Mouse (Mus musculus) lung, postnatal 4 days (tissue): ENCODE results near the gene Igsf10.
"Not testable (repeated sequence)": the region's sequence is repeated elsewhere in the genome, so short reads cannot be mapped to it uniquely, and the experiment has no call there.

ENCODE experiments used
- DNase-seq, 2 experiments: peaks; one replicate each; pipeline ENCODE4 v3.0.0; 2021

Gene Igsf10

DNA sequence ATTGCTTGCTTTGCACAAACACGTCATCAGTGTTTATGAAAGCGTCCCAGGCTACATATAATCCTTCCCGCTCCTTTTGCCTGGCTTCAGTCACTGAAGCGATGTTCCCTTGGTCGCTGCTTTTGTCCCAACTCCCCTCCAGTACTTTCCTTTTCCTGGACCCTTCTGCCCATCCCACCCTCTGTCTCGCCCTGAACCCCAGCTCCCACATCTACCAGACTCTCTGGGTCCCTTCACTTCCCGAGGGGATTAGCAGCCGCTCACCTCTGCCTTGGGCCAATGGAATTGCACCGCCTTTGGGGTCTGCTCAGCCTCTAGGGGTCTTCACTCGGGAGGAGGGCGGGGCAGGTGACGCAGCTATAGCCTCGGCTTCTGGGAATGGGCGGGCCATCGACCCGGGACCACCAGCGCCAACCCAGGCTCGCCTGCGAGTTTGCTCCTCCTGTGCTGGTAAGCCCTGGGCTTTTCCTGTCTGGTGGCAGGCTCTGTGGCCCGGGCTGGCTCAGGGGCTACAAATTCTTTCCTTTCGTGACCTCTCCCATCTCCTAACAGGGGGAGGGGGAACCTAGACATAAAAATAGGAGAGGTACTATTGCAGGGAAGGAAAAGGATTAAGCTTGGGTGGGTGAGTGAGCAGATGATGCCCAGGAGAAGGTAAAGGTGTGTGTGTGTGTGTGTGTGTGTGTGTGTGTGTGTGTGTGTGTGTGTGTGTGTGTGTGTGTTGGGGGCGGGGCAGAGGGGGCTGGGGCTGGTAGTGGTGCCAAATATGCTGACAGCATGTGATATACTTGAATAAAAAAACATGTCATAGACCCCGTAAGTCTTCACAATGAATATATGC, at the start of gene Igsf10:
Igsf10 (minus strand) TSS at position 330 of the 841 bp plus-strand sequence.
- DNase-seq, result peak; percentile 67 to 73

DNA sequence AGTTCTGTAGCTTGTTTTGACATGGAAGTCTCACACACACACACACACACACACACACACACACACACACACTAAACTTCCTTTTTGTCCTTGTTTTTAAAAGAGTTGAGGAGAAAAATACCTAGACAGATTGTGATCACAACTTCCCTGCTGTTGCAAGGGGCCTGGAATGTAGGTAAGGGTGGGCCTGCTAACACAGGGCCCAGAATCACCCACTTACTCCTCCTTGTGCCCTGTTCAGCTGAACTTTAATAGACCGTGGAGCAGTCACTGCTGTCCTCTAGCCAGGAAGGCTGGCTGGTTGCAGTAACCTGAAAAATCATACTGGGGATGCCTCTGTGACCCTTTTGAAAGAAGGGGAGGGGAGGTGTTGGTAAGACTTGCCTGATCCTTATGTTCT, 41.4 kb upstream of the Igsf10 start:
- DNase-seq, result no peak

DNA sequence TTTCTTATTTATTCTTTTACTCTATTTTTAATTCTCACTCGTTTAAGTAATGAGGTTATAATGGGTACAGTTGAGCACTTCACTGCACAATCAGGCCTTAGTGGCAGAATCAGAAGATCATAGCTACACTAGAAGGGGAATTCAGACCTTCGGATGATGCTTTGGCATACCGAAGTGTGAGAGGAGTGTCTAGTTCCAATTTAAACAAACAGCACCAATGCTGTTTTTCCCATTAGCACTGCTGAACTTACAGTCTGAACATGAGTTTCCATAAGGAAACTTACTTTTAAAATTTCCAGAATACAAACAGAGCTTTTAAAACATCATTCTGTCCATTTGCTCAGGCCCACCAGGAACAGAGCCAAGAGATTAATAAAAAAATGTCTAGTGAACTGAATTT, 40.8 kb upstream of the Igsf10 start:
- DNase-seq, result no peak

DNA sequence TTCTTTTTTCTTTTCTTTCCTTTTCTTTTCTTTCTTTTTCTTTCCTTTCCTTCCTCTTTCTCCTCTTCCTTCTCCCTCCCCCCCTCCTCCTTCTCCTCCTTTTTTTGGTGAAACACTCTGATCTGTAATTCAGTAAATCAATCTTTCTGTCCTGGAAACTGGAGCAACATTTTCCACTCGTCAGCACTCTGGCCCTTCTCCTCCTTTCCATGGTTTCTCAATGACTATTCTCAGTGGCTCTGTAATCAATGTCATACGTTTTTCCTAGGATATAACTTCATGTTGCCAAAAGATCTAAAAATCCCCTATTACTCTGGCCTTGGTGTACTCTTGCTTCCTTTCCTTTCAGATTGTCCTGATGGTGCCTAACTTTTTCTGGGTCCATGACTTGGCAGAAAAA, 40.1 kb upstream of the Igsf10 start:
- no peak for DNase-seq

DNA sequence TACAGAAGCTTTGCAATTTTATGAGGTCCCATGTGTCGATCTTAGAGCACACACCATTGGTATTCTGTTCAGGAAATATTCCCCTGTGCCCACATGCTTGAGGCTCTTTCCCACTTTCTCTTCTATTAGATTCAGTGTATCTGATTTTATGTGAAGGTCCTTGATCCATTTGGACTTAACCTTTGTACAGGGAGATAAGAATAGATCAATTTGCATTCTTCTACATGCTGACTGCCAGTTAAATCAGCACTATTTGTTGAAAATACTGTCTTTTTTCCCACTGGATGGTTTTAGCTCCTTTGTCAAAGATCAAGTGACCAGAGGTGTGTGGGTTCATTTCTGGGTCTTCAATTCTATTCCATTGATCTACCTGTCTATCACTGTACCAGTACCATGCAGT, 34.6 kb upstream of the Igsf10 start:
- not testable (repeated sequence) for DNase-seq

DNA sequence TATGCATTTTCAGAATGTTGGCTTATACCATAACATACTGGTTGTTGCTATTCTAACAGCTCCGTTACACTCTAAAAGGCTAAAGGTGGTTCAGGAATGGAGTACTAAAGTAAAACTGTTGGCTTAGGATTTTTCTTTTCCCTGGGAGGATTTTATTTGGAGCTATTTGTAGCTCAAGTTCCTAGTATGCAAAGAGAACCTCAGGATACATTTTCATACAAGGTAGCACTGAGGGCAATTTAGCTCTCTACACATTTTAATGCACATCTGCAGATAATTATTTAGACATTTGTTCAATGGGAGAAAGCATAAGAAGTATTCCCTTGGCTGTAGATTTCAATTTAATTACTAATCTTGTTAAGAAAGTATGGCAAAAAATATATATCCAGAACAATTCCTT, 17.7 kb upstream of the Igsf10 start:
- DNase-seq, result no peak

DNA sequence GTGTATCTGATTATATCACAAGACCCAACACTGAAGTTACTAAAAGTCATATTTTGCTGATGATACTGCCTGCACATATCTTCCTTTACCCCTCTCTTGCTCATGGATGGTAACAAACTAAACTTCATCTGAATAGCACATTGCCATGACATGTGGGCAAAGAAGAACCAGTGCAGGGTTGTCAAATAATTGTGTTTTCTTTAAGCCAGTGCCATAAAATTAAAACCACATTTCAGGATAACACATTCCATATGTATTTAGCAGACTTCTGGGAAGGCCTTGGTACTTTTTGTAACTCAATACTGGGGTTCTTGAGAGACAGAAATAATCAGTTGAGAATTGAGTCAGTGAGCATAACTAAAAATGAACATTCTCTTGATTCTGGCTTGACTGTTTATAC, 15.9 kb upstream of the Igsf10 start:
- DNase-seq, result no peak

DNA sequence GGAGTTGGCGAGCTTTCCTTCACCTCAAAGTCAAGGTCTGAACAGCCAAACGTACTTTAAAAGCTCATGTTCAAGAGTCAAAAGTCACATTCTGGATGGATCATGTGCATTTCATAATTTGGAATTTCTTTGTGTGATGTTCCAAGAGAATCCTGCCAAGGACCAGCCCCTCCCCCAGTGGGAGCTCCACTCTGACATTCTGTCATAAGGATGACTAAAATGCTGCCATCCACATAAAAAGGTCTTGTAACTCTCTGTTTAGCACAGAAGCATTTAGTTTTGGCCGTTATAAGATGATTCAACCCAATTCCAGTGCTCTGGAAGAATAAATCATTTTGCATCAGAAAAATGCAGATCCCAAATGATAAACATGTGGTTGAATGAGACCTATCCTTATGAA, 10.0 kb upstream of the Igsf10 start:
- no peak for DNase-seq

DNA sequence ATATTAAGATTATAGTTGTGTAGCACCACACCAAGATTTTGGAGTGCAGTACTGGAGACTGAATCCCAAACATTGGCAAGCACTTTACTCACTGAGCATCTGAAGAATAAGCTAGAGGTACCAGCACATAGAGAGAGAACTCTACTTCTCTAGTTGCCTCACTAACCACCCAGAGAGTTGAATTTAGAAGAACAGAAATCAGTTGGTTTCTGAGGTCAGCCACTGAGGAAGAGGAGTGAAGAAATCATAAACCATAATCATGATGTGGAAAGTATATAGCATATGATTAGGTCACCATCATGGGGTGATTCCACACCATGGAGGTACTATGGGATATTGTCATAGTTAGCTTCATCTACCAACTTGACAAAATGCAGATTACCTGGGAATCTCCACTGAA, 7.6 kb upstream of the Igsf10 start:
- DNase-seq, result no peak

DNA sequence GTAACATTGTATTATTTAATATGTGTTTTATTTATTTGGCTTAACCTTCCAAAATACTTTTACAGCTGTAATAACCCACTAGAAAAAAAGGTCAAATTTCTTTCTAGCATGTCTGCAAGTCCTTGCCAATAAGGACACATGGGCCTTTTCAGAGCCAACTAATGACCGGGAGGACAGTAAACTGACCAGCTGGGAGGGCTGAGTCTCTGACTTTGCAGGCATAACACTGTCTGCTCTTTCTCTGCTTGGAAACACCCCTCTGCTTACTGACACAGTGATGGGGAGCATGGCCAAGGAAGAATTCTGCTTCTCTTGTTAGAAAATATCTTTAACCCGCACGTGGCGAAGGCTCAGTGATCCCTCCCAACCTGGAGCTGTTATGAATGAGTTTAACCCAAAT, 1.2 kb downstream of the Igsf10 start:
- DNase-seq, result peak; percentile 34 to 69

DNA sequence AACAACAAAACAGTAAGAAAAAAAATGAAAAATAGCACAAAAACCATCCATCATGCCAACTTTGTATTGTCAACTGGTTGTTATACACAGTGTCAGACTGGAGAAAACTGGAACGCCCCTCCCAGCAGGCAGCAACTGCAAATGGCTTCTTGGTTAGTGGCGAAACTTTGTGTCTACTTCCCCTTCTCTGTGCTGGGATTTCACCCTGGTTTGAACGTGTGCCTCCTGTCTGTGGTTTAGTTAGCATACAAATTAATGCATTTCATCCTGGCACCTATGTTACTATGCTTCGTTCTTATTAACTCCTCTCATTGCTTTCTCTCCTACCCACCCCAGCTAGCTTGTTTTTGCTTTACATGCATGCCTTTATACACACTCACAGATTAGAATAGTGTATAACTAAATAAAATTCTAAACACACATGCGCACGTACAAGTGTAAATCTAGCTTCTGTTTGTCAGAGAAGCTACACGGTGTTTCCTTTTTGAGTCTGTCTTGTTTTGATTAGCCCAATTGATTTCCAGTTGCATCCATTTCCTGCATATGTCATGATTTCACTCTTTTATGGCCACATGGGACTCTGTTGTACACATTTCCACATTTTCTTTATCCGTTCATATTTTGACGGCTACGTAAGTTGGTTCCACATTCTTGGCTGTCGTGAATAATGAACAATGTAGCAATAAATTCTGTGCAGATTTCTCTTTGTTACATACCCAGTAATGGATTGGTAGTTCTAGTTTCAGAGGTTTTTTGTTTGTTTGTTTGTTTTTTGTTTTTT, 2.4 kb downstream of the Igsf10 start:
- DNase-seq, result no peak

DNA sequence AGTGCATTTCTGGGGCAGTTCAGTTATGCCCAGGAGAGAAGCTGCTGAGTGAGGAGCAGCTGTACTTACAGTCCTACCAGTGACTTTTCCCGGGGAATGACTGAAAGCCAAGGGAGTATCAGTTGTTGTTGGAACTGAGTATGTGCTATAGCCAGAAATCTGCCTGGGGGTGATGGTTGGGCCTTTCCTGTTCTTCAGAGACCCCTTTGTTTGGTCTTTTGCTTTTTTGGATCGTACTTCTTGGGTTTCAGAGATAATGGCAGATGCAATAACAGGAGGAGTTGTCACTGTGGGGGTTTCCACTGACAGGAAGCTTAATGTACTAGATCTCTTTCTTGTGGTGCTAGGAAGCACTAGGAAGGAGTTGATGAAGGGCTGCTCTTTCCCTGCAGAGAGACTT, 15.7 kb downstream of the Igsf10 start:
- no peak for DNase-seq

DNA sequence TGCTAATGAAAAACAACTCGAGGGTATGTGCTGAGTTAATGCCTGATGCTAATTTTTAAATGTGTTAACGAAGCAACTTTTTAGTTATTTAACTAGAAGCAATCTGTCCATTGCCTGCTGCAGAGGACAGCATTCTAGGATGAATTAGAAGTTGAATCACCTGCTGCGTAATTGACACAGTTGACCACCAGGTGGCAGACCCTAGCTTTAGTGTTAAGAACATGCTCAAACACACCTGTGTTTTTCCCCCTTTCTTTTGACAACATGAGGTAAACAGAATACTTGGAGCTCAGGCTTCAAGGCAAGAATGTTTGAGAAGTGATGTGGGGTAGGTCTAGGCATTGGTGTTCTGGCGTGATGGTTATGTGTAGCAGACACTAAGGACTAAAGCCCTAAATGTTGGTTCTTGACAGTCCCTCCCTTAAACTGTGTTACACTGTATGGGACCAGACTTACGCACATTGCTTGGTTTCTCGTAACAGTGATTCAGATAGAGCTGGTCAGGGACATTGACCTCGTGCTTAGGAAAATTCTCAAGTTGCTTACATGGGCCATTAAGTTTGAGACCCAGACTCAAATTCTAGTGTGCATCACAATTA, 22.8 kb downstream of the Igsf10 start:
- peak in 1 of 2 experiments; percentile 56 for DNase-seq

DNA sequence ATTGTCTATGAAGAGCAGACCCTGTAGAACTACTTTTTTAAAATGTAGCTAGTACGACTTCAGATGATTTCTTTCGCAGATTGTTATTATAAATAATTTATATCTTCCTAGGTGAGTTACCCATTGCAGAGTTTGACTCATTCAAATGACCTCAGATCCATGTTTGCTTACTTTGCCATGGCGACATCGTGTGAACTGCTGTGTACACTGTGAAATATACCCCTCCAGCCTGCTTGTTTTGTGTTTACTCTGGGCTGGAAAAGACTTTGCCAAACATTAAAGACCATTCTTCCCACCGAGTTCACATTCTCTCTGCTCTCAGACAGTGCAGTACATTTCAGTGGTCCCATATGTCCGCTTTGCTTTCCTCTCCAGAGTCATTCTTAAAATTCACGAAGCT, 28.1 kb downstream of the Igsf10 start:
- DNase-seq, result no peak

DNA sequence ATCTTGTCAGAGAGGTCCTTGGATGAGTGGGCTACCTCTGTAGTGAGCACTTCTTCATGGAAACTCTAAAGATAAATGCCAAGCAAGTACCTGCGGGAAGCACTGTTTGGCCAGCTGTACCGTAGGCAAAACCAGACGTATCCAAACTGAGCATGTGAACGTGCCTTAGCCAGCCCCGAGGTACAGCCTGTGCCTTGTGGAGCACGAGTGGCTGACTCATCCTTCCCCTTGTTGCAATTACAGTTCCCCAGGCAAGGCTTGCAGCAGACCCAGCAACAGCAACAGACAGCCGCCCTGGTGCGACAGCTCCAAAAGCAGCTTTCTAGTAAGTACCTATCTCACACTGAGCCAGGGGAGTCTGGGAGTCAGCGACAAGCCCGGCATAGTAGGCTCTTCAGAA, 31.6 kb downstream of the Igsf10 start:
- DNase-seq, result peak in 1 of 2 experiments; percentile 30

DNA sequence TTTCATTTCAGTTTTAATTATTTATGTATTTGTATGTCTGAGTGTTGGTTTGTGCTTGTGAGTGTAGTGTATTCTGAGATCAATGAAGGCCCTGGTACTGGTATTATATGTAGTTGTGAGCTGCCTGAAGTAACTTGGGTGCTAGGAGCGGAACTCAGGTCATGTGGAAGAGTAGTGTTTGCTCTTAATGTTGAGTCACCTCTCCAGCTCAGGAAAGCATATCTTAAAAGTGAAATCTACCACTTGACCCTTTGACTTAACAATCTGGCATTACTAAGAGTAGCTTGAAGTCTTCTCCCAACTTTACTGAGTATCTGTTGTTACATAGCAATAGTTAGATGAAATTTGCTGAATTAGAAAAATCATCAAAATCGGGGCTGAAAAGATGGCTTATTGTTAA, 38.7 kb downstream of the Igsf10 start:
- no peak for DNase-seq

DNA sequence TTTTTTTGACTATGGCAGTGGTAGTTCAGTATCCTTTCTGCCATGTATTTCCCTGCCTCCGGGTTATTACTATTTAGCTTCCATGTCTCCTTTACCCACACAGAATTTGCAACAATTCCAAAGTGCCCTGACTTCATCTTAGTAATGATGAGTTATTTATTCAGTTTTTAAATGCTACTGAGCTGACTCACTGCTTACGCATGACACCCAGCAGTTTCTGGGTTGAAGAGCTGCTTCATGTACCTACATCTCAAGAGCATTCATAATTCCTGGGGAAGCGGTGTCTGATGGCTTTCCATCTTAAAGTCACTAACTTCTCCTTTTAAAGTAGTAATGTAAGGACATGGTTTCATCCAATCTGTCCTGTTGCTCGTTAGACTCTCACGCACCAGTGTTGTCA, 39.2 kb downstream of the Igsf10 start:
- no peak for DNase-seq

DNA sequence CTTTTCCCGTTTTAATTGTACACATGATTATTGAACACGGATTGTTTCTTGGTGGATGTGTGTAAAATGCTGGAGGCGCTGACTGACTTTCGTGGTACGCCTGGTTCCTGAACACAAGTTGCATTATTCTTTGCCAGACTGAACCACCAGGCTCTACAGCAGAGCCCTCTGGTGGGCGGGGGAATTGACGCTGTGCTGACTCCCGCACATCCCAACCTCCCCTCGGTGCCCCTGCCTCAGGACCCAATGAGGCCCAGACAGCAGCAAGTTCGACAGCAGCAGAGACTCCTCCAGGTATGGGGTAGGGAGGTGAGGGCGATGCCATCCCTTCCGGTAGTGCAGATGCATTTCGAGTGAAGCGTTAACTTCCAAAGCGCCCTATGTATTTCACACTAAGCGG, 46.5 kb downstream of the Igsf10 start:
- no peak for DNase-seq

DNA sequence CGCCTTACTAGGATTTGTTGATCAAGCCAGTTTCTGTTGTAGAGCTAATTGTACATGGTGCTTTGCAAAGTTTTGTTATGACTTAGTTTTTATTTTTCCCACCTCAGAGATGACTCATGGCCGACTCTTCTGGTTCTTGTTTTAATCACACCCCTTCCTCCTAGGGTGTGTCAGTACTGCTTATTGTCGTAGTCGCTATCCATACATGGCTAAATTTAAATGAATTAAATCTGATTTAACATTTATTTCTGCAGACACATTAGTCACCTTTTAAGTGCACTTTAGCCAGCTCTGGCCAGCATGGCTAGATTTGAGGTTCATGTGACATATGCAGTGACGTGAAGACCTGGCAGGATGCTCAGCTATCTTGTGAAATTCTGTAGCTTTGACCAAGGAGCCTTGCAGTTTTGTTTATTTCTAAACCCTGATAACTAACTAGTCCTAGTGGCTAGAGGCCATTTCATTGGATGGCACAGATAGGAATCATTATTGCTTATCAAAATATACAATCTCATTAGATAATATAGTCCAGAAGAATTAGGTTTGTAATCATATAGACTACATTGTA, 47.5 kb downstream of the Igsf10 start:
- DNase-seq, result no peak

DNA sequence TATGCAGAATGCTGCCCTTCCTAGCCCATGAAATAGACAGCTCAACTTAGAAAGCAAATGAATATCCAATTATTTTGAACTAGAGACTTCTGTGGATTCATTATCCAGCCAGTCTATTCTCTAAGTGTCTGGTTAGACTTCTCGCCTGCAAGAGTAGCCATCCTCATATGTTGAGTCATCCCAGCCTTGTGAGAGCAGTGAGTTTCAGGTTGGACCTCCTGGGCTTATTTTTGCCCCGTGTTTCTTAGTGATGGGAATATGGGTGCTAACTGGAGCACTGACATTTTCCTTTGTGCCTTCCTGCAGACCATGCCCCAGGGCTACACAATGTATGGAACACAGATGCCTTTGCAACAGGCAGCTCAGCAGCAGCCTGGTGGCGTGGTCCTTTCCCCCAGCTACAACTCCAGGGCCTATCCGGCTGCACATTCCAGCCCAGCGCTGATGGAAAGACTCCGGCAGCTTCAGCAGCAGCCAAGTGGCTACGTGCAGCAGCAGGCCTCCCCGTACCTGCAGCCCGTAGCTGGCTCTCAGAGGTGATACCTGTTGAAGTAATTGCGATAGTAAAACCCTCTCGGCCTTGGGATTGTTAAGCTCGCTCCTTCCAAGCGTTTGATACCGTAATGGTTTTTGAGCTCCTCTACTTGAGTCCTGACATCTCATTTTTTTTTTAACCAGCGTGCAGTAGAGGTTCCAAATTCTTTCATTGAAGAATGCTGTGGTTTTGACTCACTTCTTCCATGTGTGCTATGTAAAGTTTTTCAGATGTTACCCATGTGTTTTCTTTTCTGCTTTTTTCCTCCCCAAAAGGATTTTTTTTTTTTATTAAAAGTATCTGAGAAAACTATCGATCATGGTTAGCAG, 48.3 kb downstream of the Igsf10 start:
- DNase-seq, result no peak

DNA sequence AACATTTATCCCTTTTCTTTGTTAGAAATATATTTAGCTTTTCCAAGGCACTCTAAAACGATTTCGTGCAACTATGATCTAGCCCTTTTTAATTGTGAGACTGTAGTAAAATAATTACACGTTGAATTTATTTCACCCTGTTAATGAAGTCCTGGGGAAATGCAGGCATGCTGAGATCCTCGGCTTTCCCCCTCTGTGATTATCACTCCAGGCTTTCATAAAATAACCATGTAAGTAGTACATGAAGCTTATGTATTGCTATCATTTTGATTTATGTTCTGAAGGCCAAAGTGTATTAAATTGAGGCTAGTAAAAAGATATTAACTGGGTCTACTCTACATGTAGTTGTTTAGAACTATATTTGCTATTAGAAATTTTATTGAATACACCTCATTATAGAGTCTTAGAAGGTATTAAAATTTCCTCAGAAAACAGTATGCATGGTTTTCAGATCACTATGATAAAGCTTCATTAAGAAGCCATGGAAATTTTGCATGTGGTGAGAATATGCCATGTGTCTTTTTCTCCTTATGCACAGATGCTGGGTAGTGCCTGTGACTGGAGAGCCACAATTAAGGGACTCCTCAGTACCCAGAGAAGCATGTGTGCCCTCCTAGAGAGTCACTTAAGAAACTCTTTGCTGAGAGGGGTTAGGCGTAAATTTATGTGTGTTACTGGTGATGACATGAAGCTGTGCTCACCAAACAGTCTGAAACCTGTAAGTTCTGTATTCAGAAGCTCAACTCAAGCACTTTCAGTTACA, 50.6 kb downstream of the Igsf10 start:
- DNase-seq, result no peak

DNA sequence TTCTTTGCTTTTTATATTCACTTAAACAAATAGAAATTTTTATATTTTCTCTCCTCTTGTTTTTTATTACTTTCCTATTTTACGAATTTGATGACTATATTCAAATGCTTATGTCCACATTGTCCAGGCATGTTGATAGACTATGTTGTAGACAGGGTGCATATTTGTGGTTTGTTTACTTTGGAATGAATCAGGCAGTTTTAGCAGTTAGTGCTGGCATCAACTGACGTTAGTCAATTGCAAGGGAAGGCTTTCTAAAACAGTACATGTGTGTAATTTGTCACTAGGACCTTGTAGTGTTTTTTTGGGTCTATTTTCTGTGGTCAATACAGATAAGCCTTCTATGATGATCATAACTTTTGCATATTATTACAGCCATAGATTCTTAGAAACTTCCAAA, 53.6 kb downstream of the Igsf10 start:
- no peak for DNase-seq
